ENCODE assay signal across 10 mouse cellular contexts in the genomic region with DNA sequence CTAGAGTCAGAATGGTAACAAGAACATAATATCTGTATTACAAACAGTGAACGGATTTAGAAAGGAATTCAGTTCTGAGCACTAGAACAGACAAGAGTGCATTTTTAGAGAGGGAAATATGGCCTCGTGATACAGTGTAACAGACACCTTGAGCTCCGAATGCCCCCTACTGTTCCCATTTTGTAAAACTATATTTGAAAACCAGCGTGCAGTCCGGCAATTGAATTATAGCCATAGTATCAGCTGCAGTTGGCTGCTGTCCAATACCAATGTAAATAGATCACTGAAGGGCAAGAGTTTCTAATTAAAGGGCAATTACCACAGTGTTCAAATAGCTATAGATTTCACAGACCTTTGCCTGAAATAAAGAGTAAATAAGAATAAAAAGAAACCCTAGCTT.
DNase-seq lines count a peak whose midpoint lies in the region; ATAC-seq and TF ChIP-seq lines count a peak whose summit lies in the region.
"Had no signal": no experiment of that assay in that cellular context is flagged by ENCODE, and none has a peak within 500 bp of the region (broad histone marks: within the 10 kb centered on the region; RNA-seq: fewer than 3 reads in every experiment).

No protein-coding gene starts in this region.

- no peak overlapping the region for H3K4me3 ChIP-seq in forebrain, embryonic 11.5 days (ENCODE audit: low read depth, low read length)
- no peak overlapping the region for H3K4me3 ChIP-seq in forebrain, embryonic 16.5 days (replicated peaks; ENCODE audit: low read length)
- H3K4me3 ChIP-seq in midbrain, embryonic 14.5 days (replicated peaks; ENCODE audit: low read depth, low read length): no peak overlapping the region
- H3K4me3 ChIP-seq in midbrain, embryonic 11.5 days (ENCODE audit: low read depth, low read length): no peak overlapping the region
- no peak overlapping the region for H3K4me3 ChIP-seq in hindbrain, embryonic 14.5 days (replicated peaks; ENCODE audit: low read length)
- H3K4me3 ChIP-seq in stomach, postnatal 0 days (ENCODE audit: low read depth, low read length): no peak overlapping the region
- H3K4me3 ChIP-seq: embryonic facial prominence, embryonic 13.5 days had no signal

- ATAC-seq in forebrain, embryonic 11.5 days (replicated peaks; ENCODE audit: low FRiP score): peak; percentile 36; the same call in 1 of the 2 replicates
- ATAC-seq in forebrain, embryonic 16.5 days: no peak
- ATAC-seq in midbrain, embryonic 14.5 days (ENCODE audit: low FRiP score, low TSS enrichment): no peak
- no peak for ATAC-seq in midbrain, embryonic 11.5 days (ENCODE audit: low FRiP score)
- ATAC-seq in hindbrain, embryonic 14.5 days (ENCODE audit: low FRiP score): peak; percentile 60; the same call in 1 of the 2 replicates
- ATAC-seq in stomach, postnatal 0 days (ENCODE audit: low FRiP score, low TSS enrichment): no peak
- ATAC-seq: inflammation-experienced regulatory T-cells, adult 6 months had no signal

- no peaks in the 10 kb centered on the region for H3K36me3 ChIP-seq in forebrain, embryonic 11.5 days (ENCODE audit: control insufficient read depth, insufficient read depth, low read length)
- no peaks in the 10 kb centered on the region for H3K36me3 ChIP-seq in forebrain, embryonic 16.5 days (ENCODE audit: control insufficient read depth, insufficient read depth)
- H3K36me3 ChIP-seq in midbrain, embryonic 14.5 days (ENCODE audit: control insufficient read depth, insufficient read depth, low read length): no peaks in the 10 kb centered on the region
- H3K36me3 ChIP-seq in midbrain, embryonic 11.5 days (ENCODE audit: control insufficient read depth, insufficient read depth, low read length): no peaks in the 10 kb centered on the region
- H3K36me3 ChIP-seq in hindbrain, embryonic 14.5 days (replicated peaks; ENCODE audit: control insufficient read depth, insufficient read depth): no peaks in the 10 kb centered on the region
- no peaks in the 10 kb centered on the region for H3K36me3 ChIP-seq in stomach, postnatal 0 days (ENCODE audit: control insufficient read depth, insufficient read depth, low read length)
- H3K36me3 ChIP-seq: embryonic facial prominence, embryonic 13.5 days had no signal

- H3K27ac ChIP-seq in forebrain, embryonic 11.5 days (ENCODE audit: low read depth, low read length): no peak overlapping the region
- H3K27ac ChIP-seq in forebrain, embryonic 16.5 days (ENCODE audit: low read length): no peak overlapping the region
- H3K27ac ChIP-seq in midbrain, embryonic 14.5 days (replicated peaks; ENCODE audit: low read depth, low read length): no peak overlapping the region
- no peak overlapping the region for H3K27ac ChIP-seq in midbrain, embryonic 11.5 days (ENCODE audit: low read depth, low read length)
- H3K27ac ChIP-seq in hindbrain, embryonic 14.5 days: no peak overlapping the region
- H3K27ac ChIP-seq in stomach, postnatal 0 days (replicated peaks): no peak overlapping the region
- H3K27ac ChIP-seq: embryonic facial prominence, embryonic 13.5 days had no signal

- no peaks in the 10 kb centered on the region for H3K4me1 ChIP-seq in forebrain, embryonic 11.5 days (replicated peaks; ENCODE audit: control insufficient read depth, insufficient read depth, low read length)
- H3K4me1 ChIP-seq in forebrain, embryonic 16.5 days (replicated peaks; ENCODE audit: control insufficient read depth, insufficient read depth, low read length): peaks cover 5% of the 10 kb centered on the region
- no peaks in the 10 kb centered on the region for H3K4me1 ChIP-seq in midbrain, embryonic 14.5 days (ENCODE audit: control insufficient read depth, insufficient read depth, low read length)
- no peaks in the 10 kb centered on the region for H3K4me1 ChIP-seq in midbrain, embryonic 11.5 days (ENCODE audit: control insufficient read depth, insufficient read depth, low read length)
- no peaks in the 10 kb centered on the region for H3K4me1 ChIP-seq in hindbrain, embryonic 14.5 days (replicated peaks; ENCODE audit: control insufficient read depth, insufficient read depth, low read length)
- no peaks in the 10 kb centered on the region for H3K4me1 ChIP-seq in stomach, postnatal 0 days (replicated peaks; ENCODE audit: control insufficient read depth, insufficient read depth)
- H3K4me1 ChIP-seq: embryonic facial prominence, embryonic 13.5 days had no signal

- no peaks in the 10 kb centered on the region for H3K9me3 ChIP-seq in forebrain, embryonic 11.5 days (ENCODE audit: control insufficient read depth, low read length)
- no peaks in the 10 kb centered on the region for H3K9me3 ChIP-seq in forebrain, embryonic 16.5 days (ENCODE audit: control insufficient read depth, low read length)
- H3K9me3 ChIP-seq in midbrain, embryonic 14.5 days (ENCODE audit: control insufficient read depth, low read length): no peaks in the 10 kb centered on the region
- H3K9me3 ChIP-seq in midbrain, embryonic 11.5 days (ENCODE audit: control insufficient read depth, low read length): no peaks in the 10 kb centered on the region
- no peaks in the 10 kb centered on the region for H3K9me3 ChIP-seq in hindbrain, embryonic 14.5 days (ENCODE audit: control insufficient read depth, low read length)
- H3K9me3 ChIP-seq in stomach, postnatal 0 days (ENCODE audit: control insufficient read depth, low read length): no peaks in the 10 kb centered on the region
- H3K9me3 ChIP-seq: embryonic facial prominence, embryonic 13.5 days had no signal

- no peak overlapping the region for H3K9ac ChIP-seq in forebrain, embryonic 11.5 days (ENCODE audit: low read length)
- no peak overlapping the region for H3K9ac ChIP-seq in forebrain, embryonic 16.5 days (replicated peaks; ENCODE audit: low read depth, low read length)
- H3K9ac ChIP-seq in midbrain, embryonic 14.5 days (replicated peaks; ENCODE audit: low read length): no peak overlapping the region
- no peak overlapping the region for H3K9ac ChIP-seq in midbrain, embryonic 11.5 days (ENCODE audit: low read length)
- H3K9ac ChIP-seq in hindbrain, embryonic 14.5 days: no peak overlapping the region
- no peak overlapping the region for H3K9ac ChIP-seq in stomach, postnatal 0 days (ENCODE audit: low read length)
- H3K9ac ChIP-seq: embryonic facial prominence, embryonic 13.5 days had no signal

- H3K4me2 ChIP-seq in forebrain, embryonic 11.5 days (ENCODE audit: low read depth, low read length, severe bottlenecking): no peak overlapping the region
- H3K4me2 ChIP-seq in forebrain, embryonic 16.5 days (ENCODE audit: low read length): no peak overlapping the region
- no peak overlapping the region for H3K4me2 ChIP-seq in midbrain, embryonic 14.5 days (ENCODE audit: low read length)
- no peak overlapping the region for H3K4me2 ChIP-seq in midbrain, embryonic 11.5 days
- H3K4me2 ChIP-seq in hindbrain, embryonic 14.5 days (replicated peaks): no peak overlapping the region
- no peak overlapping the region for H3K4me2 ChIP-seq in stomach, postnatal 0 days (replicated peaks; ENCODE audit: low read depth)
- H3K4me2 ChIP-seq: embryonic facial prominence, embryonic 13.5 days had no signal

- peak; percentile 47 for TF ChIP-seq CTCF in stomach, postnatal 0 days (IDR thresholded peaks at IDR 0.05; ENCODE audit: low read depth)

- WGBS in forebrain, embryonic 11.5 days: 47% methylated on average over 5 of the region's 5 CpGs
- WGBS in forebrain, embryonic 16.5 days: 14% methylated on average over 5 of the region's 5 CpGs
- 36% methylated on average over 5 of the region's 5 CpGs for WGBS in midbrain, embryonic 14.5 days
- WGBS in midbrain, embryonic 11.5 days: 75% methylated on average over 5 of the region's 5 CpGs
- 31% methylated on average over 5 of the region's 5 CpGs for WGBS in hindbrain, embryonic 14.5 days
- 11% methylated on average over 5 of the region's 5 CpGs for WGBS in stomach, postnatal 0 days

- TF ChIP-seq EP300 in stomach, postnatal 0 days (optimal IDR thresholded peaks at IDR 0.05): no peak

- H3K27me3 ChIP-seq in forebrain, embryonic 11.5 days (ENCODE audit: control insufficient read depth, insufficient read depth, low read length): no peaks in the 10 kb centered on the region
- no peaks in the 10 kb centered on the region for H3K27me3 ChIP-seq in forebrain, embryonic 16.5 days (replicated peaks; ENCODE audit: control insufficient read depth, insufficient read depth, low read length)
- no peaks in the 10 kb centered on the region for H3K27me3 ChIP-seq in midbrain, embryonic 14.5 days (ENCODE audit: control insufficient read depth, insufficient read depth, low read length)
- no peaks in the 10 kb centered on the region for H3K27me3 ChIP-seq in midbrain, embryonic 11.5 days (ENCODE audit: control insufficient read depth, insufficient read depth, low read length)
- H3K27me3 ChIP-seq in hindbrain, embryonic 14.5 days (ENCODE audit: control insufficient read depth, insufficient read depth, low read length): no peaks in the 10 kb centered on the region
- H3K27me3 ChIP-seq in stomach, postnatal 0 days (ENCODE audit: control insufficient read depth, insufficient read depth, low read length): no peaks in the 10 kb centered on the region
- H3K27me3 ChIP-seq: embryonic facial prominence, embryonic 13.5 days had no signal

- DNase-seq in forebrain, embryonic 11.5 days (ENCODE audit: low spot score): no peak
- DNase-seq in midbrain, embryonic 14.5 days: peak; percentile 72
- no peak for DNase-seq in midbrain, embryonic 11.5 days (ENCODE audit: low spot score, missing footprints)
- peak; percentile 58 for DNase-seq in hindbrain, embryonic 14.5 days (ENCODE audit: low spot score)
- peak; percentile 30 for DNase-seq in stomach, postnatal 0 days (ENCODE audit: low spot score)
- DNase-seq in kidney, adult 9 months: no peak
- no peak for DNase-seq in gastrocnemius, postnatal 25 days

Comparison
In these comparisons a context has a peak if more than half of its experiments do, and no peak if none do; other contexts are left out.
1. ATAC-seq: peak in forebrain, embryonic 11.5 days (single experiment) and hindbrain, embryonic 14.5 days (single experiment); none in forebrain, embryonic 16.5 days (single experiment), midbrain, embryonic 14.5 days (single experiment), midbrain, embryonic 11.5 days (single experiment) and stomach, postnatal 0 days (single experiment).
2. DNase-seq: peak in midbrain, embryonic 14.5 days (single experiment), hindbrain, embryonic 14.5 days (single experiment) and stomach, postnatal 0 days (single experiment); none in forebrain, embryonic 11.5 days (single experiment), midbrain, embryonic 11.5 days (single experiment), kidney, adult 9 months (single experiment) and gastrocnemius, postnatal 25 days (single experiment).